Mouse (Mus musculus): ENCODE measurements around the gene Sar1b.
"Not testable (repeated sequence)": the region's sequence is repeated elsewhere in the genome, so short reads cannot be mapped to it uniquely, and the experiment has no call there.

The Sar1b gene

DNA sequence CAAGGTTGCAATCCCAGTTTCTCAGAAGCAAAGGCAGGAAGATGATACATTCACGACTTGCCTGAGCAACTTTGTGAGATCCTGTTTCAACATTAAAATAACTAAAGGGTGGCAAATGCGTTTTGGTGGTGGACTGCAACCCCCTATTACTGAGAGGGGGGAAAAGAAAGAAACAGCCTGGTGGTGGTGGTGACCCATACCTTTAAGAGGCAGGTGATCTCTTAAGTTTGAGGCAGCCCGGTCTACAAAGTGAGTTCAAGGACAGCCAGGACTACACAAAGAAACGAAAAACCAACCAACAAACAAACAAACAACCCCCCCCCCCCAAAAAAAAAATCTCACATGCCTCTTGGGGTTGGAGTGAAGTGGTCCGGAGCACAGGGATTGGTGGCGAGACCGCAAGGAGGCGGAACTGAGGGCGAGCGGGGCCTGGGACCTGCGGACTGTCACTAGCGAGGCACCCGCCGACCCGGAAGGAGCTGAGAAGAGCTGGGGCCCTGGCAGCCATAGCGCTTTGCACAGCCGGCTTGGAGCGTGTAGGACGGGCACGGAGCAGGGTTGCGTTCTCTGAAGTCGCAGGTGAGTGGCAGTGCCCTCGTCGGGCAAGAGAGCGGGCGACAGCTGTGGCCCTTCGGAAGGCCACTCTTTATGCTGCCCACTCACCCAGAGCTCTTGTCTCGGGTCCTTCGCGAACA, at the start of gene Sar1b, which contains the start of gene Sec24a:
Gene Sar1b (plus strand): TSS at position 475 of the 695 bp plus-strand sequence.
Gene Sec24a (minus strand): TSS at position 422 of the 695 bp plus-strand sequence.
- peak; percentile 69 to 84 for DNase-seq (ENCODE audit: low spot score in 2 of 2)

DNA sequence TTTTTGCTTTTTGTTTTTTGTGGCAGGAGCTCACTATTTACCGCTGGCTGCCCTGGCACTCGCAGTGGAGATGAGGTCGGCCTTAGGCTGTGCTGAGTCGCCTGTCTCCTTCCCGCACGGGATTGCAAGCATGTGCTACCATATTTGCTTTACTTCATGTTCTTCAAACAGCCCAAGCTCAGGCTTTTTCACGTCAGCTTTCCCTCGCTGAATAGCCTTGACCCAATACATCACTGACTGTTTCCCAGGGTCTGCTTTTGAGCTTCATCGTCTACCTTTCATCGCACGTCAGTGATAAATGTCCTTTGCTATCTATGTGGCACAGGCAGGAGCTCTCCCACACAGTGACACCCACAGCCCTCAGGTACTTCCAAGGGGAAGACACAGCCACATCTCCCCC, 42.4 kb upstream of the Sar1b start:
- no peak for DNase-seq (ENCODE audit: low spot score in 2 of 2)

DNA sequence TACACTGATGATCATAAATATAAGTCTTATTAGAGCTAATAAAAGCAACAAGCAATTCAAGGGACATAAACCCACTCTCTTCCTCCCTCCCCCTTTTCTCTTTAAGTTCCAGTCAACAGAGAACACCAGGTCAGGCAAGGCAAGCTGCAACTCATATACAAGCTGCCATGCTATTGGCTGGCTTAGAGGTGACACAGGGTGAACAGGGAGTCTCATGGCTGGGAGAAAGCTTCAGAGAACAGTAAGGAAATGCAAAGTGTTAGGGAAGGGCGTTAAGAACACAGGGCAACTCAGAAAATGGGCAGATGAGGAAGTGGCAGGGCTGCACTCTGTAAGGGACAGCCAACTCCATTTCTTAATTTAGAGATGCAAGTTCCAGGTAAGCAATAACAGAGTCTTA, 30.6 kb upstream of the Sar1b start:
- DNase-seq (ENCODE audit: low spot score in 2 of 2) = no peak

DNA sequence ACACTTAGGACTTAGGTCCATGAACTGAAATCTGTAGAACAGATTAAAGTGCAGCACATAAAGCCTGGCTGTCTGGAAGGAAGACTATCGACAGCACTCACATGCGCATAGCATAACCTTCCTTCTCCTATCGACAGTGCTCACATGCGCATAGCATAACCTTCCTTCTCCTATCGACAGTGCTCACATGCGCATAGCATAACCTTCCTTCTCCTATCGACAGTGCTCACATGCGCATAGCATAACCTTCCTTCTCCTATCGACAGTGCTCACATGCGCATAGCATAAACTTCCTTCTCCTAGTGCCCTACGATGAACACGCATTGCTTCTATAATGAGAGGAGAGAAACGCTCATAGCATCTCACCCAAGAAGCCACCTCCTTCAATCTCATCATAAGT, 29.3 kb upstream of the Sar1b start:
- not testable (repeated sequence) for DNase-seq (ENCODE audit: low spot score in 2 of 2)

DNA sequence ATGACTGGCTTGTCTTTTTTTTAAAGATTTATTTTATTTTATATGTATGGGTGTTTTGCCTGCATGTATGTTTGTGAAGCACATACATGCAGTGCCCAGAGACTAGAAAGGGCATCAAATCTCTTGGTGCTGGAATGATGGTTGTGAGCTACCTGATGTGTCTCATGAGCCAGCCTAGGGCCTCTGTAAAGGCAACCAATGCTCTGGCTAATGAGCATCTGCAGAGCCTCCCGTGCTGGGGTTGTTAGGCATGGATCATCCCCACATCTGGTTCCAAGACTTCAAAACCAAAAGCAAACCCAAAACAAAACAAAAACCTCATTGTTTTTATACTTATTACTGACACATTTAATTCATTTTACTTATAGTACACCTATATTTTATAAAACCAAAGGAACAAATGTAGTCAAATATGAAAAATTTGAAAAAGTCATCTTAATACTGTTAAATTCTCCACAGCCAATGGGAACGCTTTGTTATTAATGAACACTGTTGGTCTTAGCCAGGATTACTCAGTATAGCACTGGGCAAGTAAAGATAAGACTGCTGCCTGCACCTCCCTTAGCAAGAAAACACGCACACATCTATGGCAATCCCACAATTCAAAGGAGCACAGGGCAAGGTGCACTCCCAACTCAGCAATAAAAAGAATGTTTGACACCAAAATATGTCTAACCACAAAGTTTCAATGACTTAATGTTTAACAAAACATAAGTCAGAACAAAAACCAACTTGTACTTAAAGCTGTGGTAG, 24.7 kb upstream of the Sar1b start:
- no peak for DNase-seq (ENCODE audit: low spot score in 2 of 2)

DNA sequence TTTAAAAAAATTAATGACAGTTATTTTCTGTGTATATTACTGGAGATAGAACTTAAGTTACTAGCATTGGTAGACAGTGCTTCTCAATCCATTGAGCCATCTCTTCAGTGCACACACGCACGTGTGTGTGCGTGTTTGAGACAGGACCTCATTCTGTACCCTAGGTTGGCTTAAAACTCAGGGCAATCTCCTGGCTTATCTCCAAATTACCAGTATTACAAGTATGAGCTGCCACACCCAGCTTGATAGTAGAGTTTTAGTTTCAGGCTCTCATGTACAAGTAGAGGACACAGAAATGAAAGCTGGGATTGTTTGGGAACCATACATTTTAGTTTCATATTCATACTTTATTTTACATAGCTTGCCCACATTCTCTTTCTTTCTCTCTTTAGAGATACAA, 22.8 kb upstream of the Sar1b start:
- no peak for DNase-seq (ENCODE audit: low spot score in 2 of 2)

DNA sequence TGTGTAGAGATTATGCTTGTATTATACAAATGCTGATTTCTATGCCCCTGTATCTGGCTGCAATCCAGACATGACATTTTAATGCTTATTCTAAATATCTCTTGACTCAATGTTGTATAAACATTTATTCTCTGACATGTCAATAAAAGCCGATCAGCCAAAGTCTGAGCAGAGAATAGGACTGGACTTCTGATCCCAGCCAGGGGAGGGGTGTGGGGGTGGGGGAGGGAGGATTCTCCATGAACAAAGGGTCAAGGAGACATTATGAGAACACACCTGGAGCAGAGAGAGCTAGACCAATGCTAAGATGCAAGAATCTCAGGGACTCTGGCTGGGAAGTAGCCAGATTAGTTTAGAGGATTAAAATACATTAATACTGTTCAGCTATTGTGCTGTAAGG, 17.4 kb upstream of the Sar1b start:
- no peak for DNase-seq (ENCODE audit: low spot score in 2 of 2)

DNA sequence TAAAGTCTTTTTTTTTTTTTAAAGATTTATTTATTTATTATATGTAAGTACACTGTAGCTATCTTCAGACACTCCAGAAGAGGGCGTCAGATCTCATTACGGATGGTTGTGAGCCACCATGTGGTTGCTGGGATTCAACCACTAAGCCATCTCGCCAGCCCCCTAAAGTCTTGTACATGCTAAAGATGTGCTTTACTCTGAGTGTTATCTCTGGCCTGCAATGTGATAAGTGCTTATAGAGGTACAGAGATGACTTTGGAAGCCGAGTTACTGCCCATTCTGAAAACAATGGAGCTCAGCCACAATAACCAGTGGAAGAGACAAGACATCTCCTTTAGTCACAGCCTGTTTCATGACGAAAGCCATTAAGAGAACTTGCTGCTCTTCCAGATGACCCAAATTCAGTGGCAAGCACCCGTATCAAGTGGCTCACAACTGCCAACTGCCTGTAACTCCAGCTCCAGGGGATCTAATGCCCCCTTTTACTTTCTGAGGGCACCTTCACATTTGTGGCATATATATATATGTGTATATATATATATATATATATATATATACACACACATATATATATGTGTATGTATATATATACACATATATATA, 11.8 kb upstream of the Sar1b start:
- DNase-seq (ENCODE audit: low spot score in 2 of 2) = not testable (repeated sequence)

DNA sequence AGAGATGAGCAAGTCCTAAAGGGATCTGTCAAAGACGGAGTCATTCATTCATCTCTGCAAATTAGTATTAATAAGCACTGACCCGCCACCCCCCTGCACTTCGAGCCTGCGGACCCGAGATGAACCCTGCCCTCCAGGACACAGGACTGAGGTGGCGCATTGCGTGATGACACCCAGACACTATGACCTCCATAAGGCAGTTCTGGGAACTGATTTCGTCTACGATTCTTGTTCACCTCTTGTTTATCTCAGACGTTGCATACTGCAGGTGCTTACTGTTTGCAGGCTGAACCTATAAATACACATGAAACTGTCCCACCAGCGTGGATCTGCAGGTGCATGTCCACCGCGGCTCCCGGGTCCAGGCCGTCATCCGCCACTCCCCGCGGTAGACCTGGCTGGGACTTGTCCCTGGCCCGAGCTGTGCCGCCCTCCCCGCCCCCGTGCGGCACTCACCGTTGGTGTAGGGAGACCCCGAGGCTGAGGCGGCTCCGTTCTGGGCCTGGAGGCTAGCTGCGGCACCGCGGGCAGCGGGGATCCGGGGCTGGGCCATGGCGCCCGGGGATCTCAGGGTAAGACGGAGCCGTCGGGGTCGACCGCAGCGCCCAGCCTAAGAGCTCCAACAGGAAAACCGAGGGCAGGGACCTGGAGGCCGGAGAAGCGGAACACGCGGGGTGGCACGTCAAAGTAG, 7.7 kb upstream of the Sar1b start:
- peak; percentile 16 to 53 for DNase-seq (ENCODE audit: low spot score in 2 of 2)

DNA sequence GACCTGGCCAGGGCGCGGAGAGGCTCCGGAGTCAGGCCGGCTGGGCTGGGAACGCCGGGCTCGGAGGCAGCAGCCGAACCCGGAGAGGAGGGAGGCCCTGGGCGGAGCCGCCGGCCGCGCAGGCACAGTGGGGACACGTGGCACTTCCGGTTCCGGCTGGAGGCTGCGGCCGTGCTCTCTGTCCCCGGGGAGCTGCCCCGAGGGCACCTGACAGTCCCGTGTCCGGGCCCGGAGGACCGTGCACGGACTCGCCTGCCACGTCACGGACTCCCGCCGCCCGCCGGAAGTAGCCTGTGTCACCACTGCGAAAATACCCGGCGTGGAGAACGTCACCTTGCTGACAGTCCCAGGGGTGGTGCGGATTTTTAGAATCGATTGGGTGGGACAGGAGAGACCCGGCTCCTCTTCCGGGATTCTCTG, 7.1 kb upstream of the Sar1b start:
- peak; percentile 61 to 75 for DNase-seq (ENCODE audit: low spot score in 2 of 2)

DNA sequence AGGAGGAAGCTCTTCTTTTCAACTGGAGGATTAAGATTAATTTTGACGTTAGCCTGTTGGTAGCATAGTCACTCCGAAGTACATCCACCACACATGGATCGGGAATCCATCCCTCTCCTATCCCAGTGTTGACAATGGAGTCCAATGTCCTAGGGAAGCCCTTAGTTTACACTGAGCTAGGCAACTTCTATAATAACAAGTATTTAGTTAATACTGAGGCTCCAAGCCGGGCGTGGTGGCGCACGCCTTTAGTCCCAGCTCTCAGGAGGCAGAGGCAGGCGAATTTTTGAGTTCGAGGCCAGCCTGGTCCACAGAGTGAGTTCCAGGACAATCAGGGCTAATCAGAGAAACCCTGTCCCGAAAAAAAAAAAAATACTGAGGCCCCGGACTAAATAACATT, 6.5 kb upstream of the Sar1b start:
- no peak for DNase-seq (ENCODE audit: low spot score in 2 of 2)

DNA sequence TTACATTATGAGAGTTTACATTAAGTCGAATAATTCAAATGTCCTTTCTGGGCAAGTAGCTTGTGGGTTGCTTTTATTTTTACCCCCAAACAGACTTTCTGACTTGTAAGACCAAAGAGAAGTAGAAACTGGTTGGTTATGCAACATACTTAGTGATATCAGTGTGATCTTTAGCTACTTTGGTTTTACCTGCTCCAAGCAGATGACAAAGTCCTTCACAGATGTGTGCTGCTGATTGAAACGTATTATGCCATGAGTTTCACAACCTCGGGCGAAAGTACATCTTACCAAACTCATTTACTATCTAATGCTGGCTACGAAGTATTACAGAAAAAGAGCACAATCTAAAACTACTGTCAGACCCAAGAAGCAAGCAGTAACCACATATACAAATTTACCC, 5.9 kb upstream of the Sar1b start:
- DNase-seq (ENCODE audit: low spot score in 2 of 2) = no peak

DNA sequence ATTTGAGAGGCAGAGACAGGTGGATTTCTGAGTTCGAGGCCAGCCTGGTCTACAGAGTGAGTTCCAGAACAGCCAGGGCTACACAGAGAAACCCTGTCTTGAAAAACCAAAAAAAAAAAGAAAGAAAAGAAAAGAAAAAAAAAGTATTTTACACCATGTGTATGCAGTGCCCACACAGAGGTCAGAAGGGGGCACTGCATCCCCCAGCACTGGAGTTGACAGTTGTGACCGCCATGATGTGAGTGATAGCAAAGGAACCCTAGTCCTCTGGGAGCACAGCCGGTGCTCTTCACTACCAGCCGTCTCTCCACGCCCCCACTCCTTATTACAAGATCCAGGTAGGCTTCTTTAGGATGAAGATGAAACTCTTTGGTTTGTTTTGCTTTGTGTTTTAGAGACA, 5.3 kb upstream of the Sar1b start:
- DNase-seq (ENCODE audit: low spot score in 2 of 2) = not testable (repeated sequence)

DNA sequence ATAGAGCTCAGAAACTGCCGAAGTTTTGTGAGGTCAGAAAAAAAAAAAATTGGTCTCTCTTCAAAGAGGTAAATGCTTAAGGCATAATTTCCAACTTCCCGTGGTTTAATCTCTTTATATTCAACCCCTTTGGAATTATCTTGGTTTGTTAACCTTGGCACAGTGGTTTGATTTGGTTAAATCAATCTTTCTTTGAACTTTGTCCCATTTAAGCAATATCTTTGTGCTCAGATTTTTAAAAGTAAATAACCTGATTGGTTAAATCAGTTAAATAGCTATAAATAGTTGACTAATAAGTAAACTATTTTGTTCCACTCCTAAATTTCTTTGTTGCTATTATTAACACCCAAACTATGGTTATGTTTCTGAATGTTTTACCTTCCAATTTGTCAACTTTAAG, 4.2 kb upstream of the Sar1b start:
- DNase-seq (ENCODE audit: low spot score in 2 of 2) = no peak

DNA sequence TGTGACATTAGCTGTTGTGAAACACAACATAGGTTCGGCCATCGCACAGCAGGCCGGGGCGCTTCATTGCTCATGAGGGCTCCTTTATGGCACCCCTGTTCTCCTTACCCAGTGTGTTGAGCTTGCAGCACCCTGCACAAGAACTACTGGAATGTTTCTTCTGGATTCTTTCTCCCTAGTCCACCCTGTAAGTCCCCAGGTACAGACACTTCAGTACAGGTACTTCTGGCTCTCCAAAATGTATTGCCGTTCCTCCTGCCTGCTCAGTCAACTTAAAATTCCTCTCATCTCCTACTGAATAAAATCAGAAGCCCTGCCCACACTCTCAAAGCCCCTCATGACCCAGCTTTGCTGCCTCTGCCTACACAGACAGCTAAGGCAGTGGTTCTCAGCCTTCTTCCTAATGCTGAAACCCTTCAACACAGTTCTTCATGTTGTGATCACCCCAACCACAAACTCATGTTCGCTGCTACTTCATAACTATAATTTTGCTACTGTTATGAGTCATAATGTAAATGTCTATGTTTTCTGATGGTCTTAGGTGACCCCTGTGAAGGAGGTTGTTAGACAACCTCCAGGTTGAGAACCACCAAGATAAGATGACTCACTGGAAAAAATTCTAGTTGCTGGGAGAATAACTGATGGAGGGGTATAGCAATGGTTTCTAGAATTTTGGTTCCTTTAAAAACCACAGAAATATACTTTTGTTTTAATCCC, 3.4 kb upstream of the Sar1b start:
- DNase-seq (ENCODE audit: low spot score in 2 of 2) = no peak

DNA sequence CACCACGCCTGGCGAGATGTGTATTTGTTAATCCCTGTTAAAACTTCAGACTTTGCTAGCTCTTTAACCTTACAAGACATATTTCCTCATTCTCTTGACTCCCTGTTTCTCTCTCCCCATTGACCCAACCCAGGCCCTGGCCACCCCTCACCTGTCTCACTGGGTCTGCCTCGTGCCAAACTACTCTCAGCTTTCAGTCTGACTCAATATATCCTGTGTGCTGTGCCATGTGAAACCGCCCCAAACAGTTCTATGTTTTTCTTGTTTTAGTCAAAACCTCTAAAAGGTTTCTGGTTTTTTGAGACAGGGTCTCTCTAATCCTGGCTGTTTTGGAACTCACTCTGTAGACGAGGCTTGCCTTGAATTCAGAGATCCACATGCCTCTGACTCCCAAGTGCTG, 2.2 kb upstream of the Sar1b start:
- no peak for DNase-seq (ENCODE audit: low spot score in 2 of 2)

DNA sequence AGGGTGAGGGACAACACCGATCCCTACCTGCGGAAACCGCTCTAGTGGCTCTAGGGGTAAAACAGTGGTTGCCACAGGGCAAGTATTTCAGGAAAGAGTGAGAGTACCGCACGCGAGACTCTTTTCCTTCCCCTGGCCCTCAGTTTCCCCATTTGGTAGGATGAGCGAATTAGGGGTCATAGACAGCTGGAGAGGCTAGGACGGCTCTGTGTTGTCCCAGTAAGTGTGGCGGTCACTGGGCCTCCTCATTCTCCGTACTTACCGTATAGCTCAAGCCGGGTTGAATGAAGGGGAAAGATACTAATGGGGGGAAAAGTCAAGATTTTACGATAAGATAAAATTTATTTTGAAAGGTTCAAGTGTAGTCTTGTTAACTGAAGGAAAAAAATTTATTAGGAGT, 468 bp downstream of the Sar1b start:
- peak in 1 of 2 experiments; percentile 3 for DNase-seq (ENCODE audit: low spot score in 2 of 2)

DNA sequence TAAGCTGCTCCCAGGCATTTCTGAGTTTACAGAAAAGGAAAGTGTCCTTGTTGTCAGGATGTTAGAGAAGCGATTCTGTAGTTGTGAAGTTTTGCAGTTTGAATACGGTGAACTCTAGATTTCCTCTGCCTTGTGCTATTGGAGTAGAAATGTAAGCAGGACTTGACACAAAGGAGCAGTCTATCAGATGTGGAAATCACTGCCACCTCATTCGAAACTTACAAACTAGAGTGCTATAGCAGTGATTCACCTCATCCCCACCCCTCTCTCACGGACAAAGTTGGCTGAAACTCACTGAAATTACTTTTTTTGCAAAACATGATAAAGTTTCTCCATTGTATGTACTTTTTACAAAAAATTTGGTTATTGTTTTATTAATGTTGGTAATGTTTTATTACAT, 1.3 kb downstream of the Sar1b start:
- no peak for DNase-seq (ENCODE audit: low spot score in 2 of 2)

DNA sequence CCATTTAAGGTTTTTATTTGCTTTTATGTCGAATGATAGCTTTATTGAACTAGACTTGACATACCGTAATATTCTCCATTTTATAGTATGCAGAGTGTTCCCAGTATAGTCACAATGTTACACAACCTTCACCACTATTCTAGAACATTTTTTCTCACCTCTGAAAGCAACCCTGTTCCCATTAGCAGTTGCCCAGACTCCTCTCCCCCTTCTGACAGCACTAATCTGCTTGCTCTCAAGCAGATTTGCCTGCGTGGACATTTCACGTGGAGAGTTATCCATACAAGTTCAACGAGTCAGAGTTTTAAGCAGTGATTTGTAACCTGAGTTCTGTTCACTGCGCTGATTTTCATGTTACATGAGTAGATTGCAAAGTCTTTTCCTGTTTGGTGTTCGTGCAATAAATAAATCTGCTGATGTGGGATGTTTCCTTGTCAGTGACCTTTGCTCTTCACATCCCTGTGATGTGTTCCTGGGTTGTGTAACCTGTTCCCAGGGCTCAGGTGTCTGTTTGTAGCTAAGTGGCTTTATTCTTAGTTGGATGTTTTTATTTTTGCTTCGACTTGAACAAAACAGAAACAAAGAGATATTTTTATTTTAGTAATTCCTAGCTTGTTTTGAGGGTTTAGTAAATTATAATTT, 4.2 kb downstream of the Sar1b start:
- DNase-seq (ENCODE audit: low spot score in 2 of 2) = no peak

DNA sequence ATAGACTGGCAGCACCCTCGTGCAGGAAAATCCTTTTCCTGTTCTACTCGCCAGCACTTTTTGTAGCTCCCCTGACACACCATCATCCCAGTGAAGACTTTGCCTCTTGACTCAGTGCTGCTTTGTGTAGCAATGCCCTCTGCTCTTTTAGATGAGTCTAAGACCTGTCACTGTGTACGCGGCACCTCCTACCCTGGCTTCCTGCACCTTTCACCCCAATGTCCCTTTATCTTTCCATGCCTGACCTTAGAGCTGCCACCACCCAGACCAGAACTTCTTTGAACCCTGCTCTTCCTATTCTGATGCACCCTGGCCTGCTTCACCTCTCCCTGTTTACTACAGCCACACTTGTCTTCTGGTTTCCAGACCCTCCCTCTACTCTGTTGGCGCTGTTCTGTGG, 4.8 kb downstream of the Sar1b start:
- DNase-seq (ENCODE audit: low spot score in 2 of 2) = no peak

DNA sequence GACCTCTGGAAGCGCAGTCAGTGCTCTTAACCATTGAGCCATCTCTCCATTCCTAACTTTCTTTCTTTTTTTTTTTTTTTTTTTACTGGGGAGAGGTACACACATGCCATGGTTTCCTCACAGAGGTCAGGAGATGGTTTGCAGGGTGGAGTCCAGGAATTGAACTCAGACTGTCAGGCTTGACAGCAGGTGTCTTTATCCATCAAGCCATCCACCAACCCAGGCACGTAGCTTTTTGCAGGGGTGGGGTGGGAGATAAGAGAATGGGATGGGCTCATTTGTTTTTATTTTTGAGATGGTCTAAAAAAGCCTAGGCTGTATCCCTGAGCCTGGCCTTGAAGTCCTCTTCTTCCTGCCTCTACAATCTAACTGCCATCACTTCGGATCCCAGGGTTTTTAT, 12.0 kb downstream of the Sar1b start:
- no peak for DNase-seq (ENCODE audit: low spot score in 2 of 2)
